In the genomic region with DNA sequence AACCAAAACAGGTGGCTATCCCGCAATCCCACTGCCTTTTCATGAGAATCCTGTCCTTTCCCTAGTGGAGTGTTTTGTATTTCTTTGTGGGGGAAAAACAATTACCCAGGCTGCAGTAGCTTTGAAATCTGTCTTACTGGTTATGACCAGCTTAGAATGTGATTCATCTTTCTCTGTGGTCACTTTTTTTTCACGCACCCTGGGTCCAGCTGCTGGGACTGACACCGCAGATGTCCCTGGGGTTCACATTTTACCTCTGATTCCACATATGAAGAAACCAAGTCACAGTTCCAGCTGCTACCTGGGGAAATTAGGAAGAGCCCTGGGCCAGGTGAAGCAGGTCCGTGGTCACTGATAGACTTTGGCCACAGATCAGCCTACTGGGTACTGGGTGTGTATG, we compare ENCODE assay signal across 14 mouse cellular contexts.
DNase-seq lines count a peak whose midpoint lies in the region; ATAC-seq and TF ChIP-seq lines count a peak whose summit lies in the region.
"Had no signal": no experiment of that assay in that cellular context is flagged by ENCODE, and none has a peak within 500 bp of the region (broad histone marks: within the 10 kb centered on the region; RNA-seq: fewer than 3 reads in every experiment).

No protein-coding gene starts in this region.

- H3K4me1 ChIP-seq in forebrain, embryonic 15.5 days, result peaks cover 21% of the 10 kb centered on the region
- H3K4me1 ChIP-seq in limb, embryonic 12.5 days (replicated peaks), result peaks cover 31% of the 10 kb centered on the region
- H3K4me1 ChIP-seq in neural tube, embryonic 14.5 days (ENCODE audit: control insufficient read depth, insufficient read depth, low read length), result peaks cover 19% of the 10 kb centered on the region

- no peaks in the 10 kb centered on the region for H3K27me3 ChIP-seq in forebrain, embryonic 15.5 days
- peaks cover 57% of the 10 kb centered on the region for H3K27me3 ChIP-seq in limb, embryonic 12.5 days
- no peaks in the 10 kb centered on the region for H3K27me3 ChIP-seq in neural tube, embryonic 14.5 days (ENCODE audit: control insufficient read depth, insufficient read depth, low read length)

- intact Hi-C loops in gastrocnemius, postnatal 36 days (cut with DNase I), result loop anchor here (5.0 kb wide), 2 partner anchors 264 to 1009 kb away; a partner anchor contains a TSS

- ATAC-seq in forebrain, embryonic 15.5 days (replicated peaks), result no peak
- ATAC-seq in limb, embryonic 12.5 days (ENCODE audit: insufficient number of reproducible peaks, insufficient read depth, low FRiP score, low TSS enrichment, low read depth), result no peak
- no peak for ATAC-seq in neural tube, embryonic 14.5 days (ENCODE audit: low read depth)

- H3K9ac ChIP-seq in forebrain, embryonic 15.5 days (replicated peaks), result peak overlapping the region; percentile 54
- H3K9ac ChIP-seq in limb, embryonic 12.5 days (replicated peaks), result no peak overlapping the region
- H3K9ac ChIP-seq in neural tube, embryonic 14.5 days (replicated peaks; ENCODE audit: low read depth, low read length), result 0 out of 2 replicates have a peak overlapping the region, but pooled peaks have one; percentile 41
- H3K9ac ChIP-seq: stomach, embryonic 15.5 days had no signal

- H3K27ac ChIP-seq in layer of hippocampus, adult 2 months, result peak overlapping the region; percentile 94
- H3K27ac ChIP-seq in forebrain, embryonic 15.5 days (replicated peaks), result peak overlapping the region; percentile 67; the same call in 1 of the 2 replicates
- H3K27ac ChIP-seq in limb, embryonic 12.5 days, result no peak overlapping the region
- no peak overlapping the region for H3K27ac ChIP-seq in neural tube, embryonic 14.5 days (ENCODE audit: low read depth, low read length)
- H3K27ac ChIP-seq: kidney, postnatal 0 days; stomach, embryonic 15.5 days had no signal

- H3K36me3 ChIP-seq in forebrain, embryonic 15.5 days, result no peaks in the 10 kb centered on the region
- H3K36me3 ChIP-seq in limb, embryonic 12.5 days, result no peaks in the 10 kb centered on the region
- no peaks in the 10 kb centered on the region for H3K36me3 ChIP-seq in neural tube, embryonic 14.5 days (ENCODE audit: control insufficient read depth, insufficient read depth, low read length)
- H3K36me3 ChIP-seq: stomach, embryonic 15.5 days had no signal

- no peak overlapping the region; the same call in 1 of the 2 replicates for H3K4me3 ChIP-seq in layer of hippocampus, adult 2 months
- no peak overlapping the region for H3K4me3 ChIP-seq in forebrain, embryonic 15.5 days
- no peak overlapping the region for H3K4me3 ChIP-seq in limb, embryonic 12.5 days (replicated peaks)
- H3K4me3 ChIP-seq in neural tube, embryonic 14.5 days (ENCODE audit: low read depth, low read length), result no peak overlapping the region

- DNase-seq in layer of hippocampus, adult 2 months (ENCODE audit: low spot score in 2 of 2), result no peak
- DNase-seq in layer of hippocampus, postnatal 36 days, result no peak
- DNase-seq in gastrocnemius, postnatal 4 days (ENCODE audit: low spot score in 2 of 2), result no peak
- DNase-seq in gastrocnemius, postnatal 36 days, result no peak
- no peak for DNase-seq in adrenal gland, adult 2 months
- DNase-seq: adrenal gland, postnatal 10 days; B cell, adult 2 months; heart, adult 18-20 months; lung, postnatal 36 days had no signal

- peak overlapping the region; percentile 85 for H3K4me2 ChIP-seq in forebrain, embryonic 15.5 days (replicated peaks)
- 0 out of 2 replicates have a peak overlapping the region, but pooled peaks have one; percentile 68 for H3K4me2 ChIP-seq in limb, embryonic 12.5 days
- H3K4me2 ChIP-seq in neural tube, embryonic 14.5 days (ENCODE audit: low read depth, low read length), result peak overlapping the region; percentile 66

- WGBS in forebrain, embryonic 15.5 days, result 60% methylated on average over 4 of the region's 4 CpGs
- WGBS in limb, embryonic 12.5 days, result 65% methylated on average over 4 of the region's 4 CpGs
- 66% methylated on average over 4 of the region's 4 CpGs for WGBS in neural tube, embryonic 14.5 days

- no peak for TF ChIP-seq CTCF in layer of hippocampus, adult 2 months (conservative IDR thresholded peaks at IDR 0.05)

- no peaks in the 10 kb centered on the region for H3K9me3 ChIP-seq in forebrain, embryonic 15.5 days
- H3K9me3 ChIP-seq in limb, embryonic 12.5 days, result no peaks in the 10 kb centered on the region
- H3K9me3 ChIP-seq in neural tube, embryonic 14.5 days (ENCODE audit: control insufficient read depth, low read length), result no peaks in the 10 kb centered on the region
- H3K9me3 ChIP-seq: stomach, embryonic 15.5 days had no signal

Comparison
In these comparisons a context has a peak if more than half of its experiments do, and no peak if none do; other contexts are left out.
1. H3K27ac ChIP-seq: peak in layer of hippocampus, adult 2 months (single experiment) and forebrain, embryonic 15.5 days (single experiment); none in limb, embryonic 12.5 days (single experiment) and neural tube, embryonic 14.5 days (single experiment).
2. Peak in every context shown above with its lines, with median percentiles within 50 percentile points of each other: H3K4me2 ChIP-seq.